Mouse (Mus musculus) kidney, adult 2 months (tissue): ENCODE measurements around the gene Tmod1.

Source experiments
- CTCF ChIP-seq: fragments of 200-500 bp; conservative IDR thresholded peaks from 2 replicates; pipeline ENCODE4 v1.5.1; 2011; ENCODE audit warnings: low read depth, mild to moderate bottlenecking, control low read depth, low read length, moderate library complexity, mixed read lengths; ENCODE audit not compliant: insufficient read depth, insufficient read length
- POLR2A ChIP-seq: fragments of 200-500 bp; IDR thresholded peaks from one replicate; pipeline ENCODE4 v1.6.1; 2011; ENCODE audit warnings: low read depth, low read length, control low read depth

GRCm38 (mm10) chr4:46094916-46095825 is 56.4 kb downstream of the Tmod1 start:
- no peak for TF ChIP-seq POLR2A
- TF ChIP-seq CTCF = no peak
